Mouse (Mus musculus) E14TG2a.4 (cell line): ENCODE results near the gene Syt9.

Source experiments
- CTCF ChIP-seq: conservative IDR thresholded peaks from 2 replicates; pipeline ENCODE4 v1.5.1; 2014; ENCODE audit warnings: low read length
- NANOG ChIP-seq: IDR thresholded peaks from 2 replicates; pipeline ENCODE4 v1.6.1; 2014; ENCODE audit warnings: borderline replicate concordance, low read length, mixed read lengths
- POU5F1 ChIP-seq: IDR thresholded peaks from 2 replicates; pipeline ENCODE4 v1.6.1; 2014; ENCODE audit warnings: low read length, borderline replicate concordance

DNA sequence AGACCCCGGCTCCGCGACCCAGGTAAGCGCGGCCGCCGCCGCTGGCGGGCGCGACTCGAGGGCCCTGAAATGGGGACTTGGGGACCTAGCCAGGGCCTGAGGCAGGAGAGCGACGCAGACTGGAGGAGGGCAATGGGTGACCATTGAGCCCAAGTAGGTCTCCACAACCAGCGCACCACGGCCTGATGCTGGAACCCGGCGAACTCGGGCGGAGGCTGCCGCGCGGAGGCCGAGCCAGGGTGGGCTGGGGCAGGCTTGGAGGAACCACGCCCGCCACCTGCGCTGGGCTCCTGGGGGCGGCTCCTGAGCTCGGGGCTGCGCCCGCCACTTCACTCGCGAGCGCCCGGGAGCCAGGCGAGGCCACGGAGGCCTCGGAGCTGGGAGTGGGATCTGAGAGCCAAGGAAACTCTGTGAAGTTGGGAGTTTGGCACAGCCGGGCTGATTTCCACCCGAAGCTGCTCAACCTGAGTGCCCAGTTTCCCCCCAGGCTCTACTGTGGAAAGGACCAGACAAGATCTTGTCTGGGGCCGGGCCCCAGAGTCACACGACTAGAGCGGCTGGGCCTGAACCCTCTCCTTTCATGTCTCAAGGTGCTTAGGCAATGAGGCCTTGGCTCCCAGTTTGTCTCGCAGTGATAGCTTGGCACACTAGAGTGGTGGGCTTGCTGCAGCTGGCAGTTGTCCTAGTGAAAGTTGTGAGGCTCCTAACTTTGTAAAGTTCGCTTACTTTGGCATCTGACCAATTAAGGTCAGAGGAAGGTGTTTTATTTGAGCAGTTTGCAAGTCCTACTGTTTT is 795 bp downstream of the Syt9 start:
- TF ChIP-seq CTCF (no peak), POU5F1 (no peak), NANOG (no peak)
